Mouse (Mus musculus) midbrain, embryonic 14.5 days (tissue): ENCODE results near the gene Olfml2b. TPM values are rescaled to one million over a fixed set of nuclear protein-coding genes. Genes with fewer than 3 reads are reported as not detected.

ENCODE experiments used
- ATAC-seq: fragments of 200-750 bp; cut with Nextera tagmentation; 2 replicates; pipeline ENCODE4 v1.8.0; 2017; ENCODE audit warnings: moderate number of reproducible peaks, moderate library complexity; ENCODE audit not compliant: low FRiP score, low TSS enrichment
- DNase-seq: peaks from one replicate; pipeline ENCODE4 v3.0.0-alpha.2; 2015
- H3K27ac ChIP-seq: fragments of 300-500 bp; sonication (generic); replicated peaks from 2 replicates; pipeline ENCODE4 v1.5.1; 2014; ENCODE audit warnings: mild to moderate bottlenecking, low read depth, low read length, moderate library complexity
- H3K27me3 ChIP-seq: fragments of 300-500 bp; sonication (generic); 2 replicates; pipeline ENCODE4 v1.6.1; 2014; ENCODE audit warnings: low read length, control low read depth, mixed read lengths; ENCODE audit not compliant: control insufficient read depth, insufficient read depth
- H3K36me3 ChIP-seq: fragments of 300-500 bp; sonication (generic); 2 replicates; pipeline ENCODE4 v1.6.1; 2014; ENCODE audit warnings: low read length, control low read depth; ENCODE audit not compliant: control insufficient read depth, insufficient read depth
- H3K4me1 ChIP-seq: fragments of 300-500 bp; sonication (generic); 2 replicates; pipeline ENCODE4 v1.6.1; 2014; ENCODE audit warnings: mild to moderate bottlenecking, antibody characterized with exemption, low read length, control low read depth; ENCODE audit not compliant: control insufficient read depth, insufficient read depth
- H3K4me2 ChIP-seq: fragments of 300-500 bp; sonication (generic); 2 replicates; pipeline ENCODE4 v1.6.1; 2014; ENCODE audit warnings: mild to moderate bottlenecking, low read length, moderate library complexity
- H3K4me3 ChIP-seq: fragments of 300-500 bp; sonication (generic); replicated peaks from 2 replicates; pipeline ENCODE4 v1.5.1; 2014; ENCODE audit warnings: low read depth, low read length
- H3K9ac ChIP-seq: fragments of 300-500 bp; sonication (generic); replicated peaks from 2 replicates; pipeline ENCODE4 v1.6.1; 2014; ENCODE audit warnings: mild to moderate bottlenecking, low read length, moderate library complexity
- H3K9me3 ChIP-seq: fragments of 300-500 bp; sonication (generic); 2 replicates; pipeline ENCODE4 v1.6.1; 2016; ENCODE audit warnings: low read length, control low read depth, mixed read lengths; ENCODE audit not compliant: control insufficient read depth
- WGBS: fragments of 180-500 bp; shearing (Covaris S2); extraction: QIAGEN DNeasy Blood & Tissue Kit; methylation state at CpG from one replicate; pipeline ENCODE4 v1.1.7; 2014; 5-methylcytosine and 5-hydroxymethylcytosine counted together
- polyA plus RNA-seq: library from polyadenylated mRNA; unstranded; fragments of >200 nt; fragmentation: Nextera tagmentation; extraction: Ambion mirVana; gene quantifications from 2 replicates; pipeline ENCODE4 v1.2.1, GENCODE M21; 2014

The Olfml2b gene
- polyA plus RNA-seq, 1 experiment from 2014 or later: 3.7 TPM

- no peak for ATAC-seq
- Histone ChIP-seq H3K9me3 (no peaks in the 10 kb centered on the region), H3K4me3 (no peak overlapping the region), H3K4me1 (no peaks in the 10 kb centered on the region), H3K9ac (no peak overlapping the region), H3K27ac (no peak overlapping the region), H3K27me3 (no peaks in the 10 kb centered on the region), H3K4me2 (no peak overlapping the region), H3K36me3 (no peaks in the 10 kb centered on the region)
- no peak for DNase-seq
- WGBS: 89% methylated on average over 3 of the region's 3 CpGs
Observed at GRCm38 (mm10) chr1:170611631-170612030, 32.7 kb upstream of the Olfml2b start.

GRCm38 (mm10) chr1:170612968-170613872 lies 31.1 kb upstream of the Olfml2b start:
- ATAC-seq (peak; percentile 85), DNase-seq (peak; percentile 91)
- Histone ChIP-seq H3K27ac (no peak overlapping the region), H3K9me3 (no peaks in the 10 kb centered on the region), H3K27me3 (no peaks in the 10 kb centered on the region), H3K36me3 (no peaks in the 10 kb centered on the region), H3K4me3 (no peak overlapping the region), H3K4me1 (no peaks in the 10 kb centered on the region), H3K4me2 (no peak overlapping the region), H3K9ac (no peak overlapping the region)
- 59% methylated on average over 18 of the region's 18 CpGs for WGBS

GRCm38 (mm10) chr1:170619686-170620374 lies 24.5 kb upstream of the Olfml2b start:
- WGBS: 78% methylated on average over 2 of the region's 2 CpGs
- 0 out of 2 replicates have a peak, but pooled peaks cover 4% of the 10 kb centered on the region for H3K9me3 ChIP-seq

GRCm38 (mm10) chr1:170622934-170623333 lies 21.4 kb upstream of the Olfml2b start:
- no peak overlapping the region for H3K4me3 ChIP-seq
- H3K9me3 ChIP-seq: 0 out of 2 replicates have a peak, but pooled peaks cover 4% of the 10 kb centered on the region
- H3K27ac ChIP-seq: no peak overlapping the region
- DNase-seq: no peak
- no peaks in the 10 kb centered on the region for H3K4me1 ChIP-seq
- ATAC-seq: no peak
- H3K27me3 ChIP-seq: no peaks in the 10 kb centered on the region
- no peaks in the 10 kb centered on the region for H3K36me3 ChIP-seq
- 84% methylated on average over 5 of the region's 5 CpGs for WGBS
- H3K9ac ChIP-seq: no peak overlapping the region
- H3K4me2 ChIP-seq: no peak overlapping the region

More at GRCm38 (mm10) chr1:170619686-170620374, 24.5 kb upstream of the Olfml2b start:
- no peaks in the 10 kb centered on the region for H3K4me1 ChIP-seq
- H3K27ac ChIP-seq: no peak overlapping the region
- no peak for DNase-seq
- H3K27me3 ChIP-seq: no peaks in the 10 kb centered on the region
- no peak overlapping the region for H3K9ac ChIP-seq
- no peak overlapping the region for H3K4me3 ChIP-seq
- H3K36me3 ChIP-seq: no peaks in the 10 kb centered on the region
- no peak overlapping the region for H3K4me2 ChIP-seq
- no peak for ATAC-seq

- Histone ChIP-seq H3K4me1 (no peaks in the 10 kb centered on the region), H3K27ac (no peak overlapping the region), H3K4me2 (no peak overlapping the region), H3K36me3 (no peaks in the 10 kb centered on the region), H3K9me3 (0 out of 2 replicates have a peak, but pooled peaks cover 4% of the 10 kb centered on the region), H3K9ac (no peak overlapping the region), H3K27me3 (no peaks in the 10 kb centered on the region), H3K4me3 (no peak overlapping the region)
- WGBS: 97% methylated on average over 1 of the region's 1 CpGs
- DNase-seq (no peak), ATAC-seq (no peak)
Observed at GRCm38 (mm10) chr1:170623432-170623831, 20.9 kb upstream of the Olfml2b start.

- H3K9ac ChIP-seq: no peak overlapping the region
- no peak overlapping the region for H3K4me2 ChIP-seq
- H3K27me3 ChIP-seq: no peaks in the 10 kb centered on the region
- no peaks in the 10 kb centered on the region for H3K9me3 ChIP-seq
- H3K27ac ChIP-seq: no peak overlapping the region
- no peaks in the 10 kb centered on the region for H3K4me1 ChIP-seq
- no peaks in the 10 kb centered on the region for H3K36me3 ChIP-seq
- H3K4me3 ChIP-seq: no peak overlapping the region
- WGBS: 92% methylated on average over 4 of the region's 4 CpGs
- ATAC-seq: no peak
- no peak for DNase-seq
Observed at GRCm38 (mm10) chr1:170630489-170630888, 13.8 kb upstream of the Olfml2b start.

- Histone ChIP-seq H3K4me3 (no peak overlapping the region), H3K4me1 (no peaks in the 10 kb centered on the region), H3K9me3 (no peaks in the 10 kb centered on the region), H3K27me3 (no peaks in the 10 kb centered on the region), H3K9ac (no peak overlapping the region), H3K4me2 (no peak overlapping the region), H3K27ac (no peak overlapping the region), H3K36me3 (no peaks in the 10 kb centered on the region)
- WGBS: 92% methylated on average over 5 of the region's 5 CpGs
- ATAC-seq (no peak), DNase-seq (no peak)
Observed at GRCm38 (mm10) chr1:170631571-170631970, 12.8 kb upstream of the Olfml2b start.

GRCm38 (mm10) chr1:170632385-170632784 lies 11.9 kb upstream of the Olfml2b start:
- no peaks in the 10 kb centered on the region for H3K9me3 ChIP-seq
- ATAC-seq (no peak), DNase-seq (peak; percentile 87)
- WGBS: 14% methylated on average over 3 of the region's 3 CpGs
- no peak overlapping the region for H3K9ac ChIP-seq
- no peak overlapping the region for H3K4me2 ChIP-seq
- H3K4me1 ChIP-seq: no peaks in the 10 kb centered on the region
- H3K4me3 ChIP-seq: no peak overlapping the region
- H3K27me3 ChIP-seq: no peaks in the 10 kb centered on the region
- H3K36me3 ChIP-seq: no peaks in the 10 kb centered on the region
- H3K27ac ChIP-seq: no peak overlapping the region
